Mouse (Mus musculus): ENCODE results near the gene Ncoa5.

- no peak for TF ChIP-seq POLR2A (IDR thresholded peaks at IDR 0.05; ENCODE audit: low read depth, low read length)
- no peak for TF ChIP-seq CTCF (IDR thresholded peaks at IDR 0.05; ENCODE audit: borderline replicate concordance, insufficient read depth, low read length)
Observed at GRCm38 (mm10) chr2:165043729-165044128, 9.1 kb upstream of the Ncoa5 start.
